Mouse (Mus musculus) limb, embryonic 14.5 days (tissue): ENCODE data around the gene Tnfrsf21. TPM values are rescaled to one million over a fixed set of nuclear protein-coding genes. Genes with fewer than 3 reads are reported as not detected.

Experiments used
- ATAC-seq: fragments of 200-750 bp; cut with Nextera tagmentation; 2 replicates; pipeline ENCODE4 v1.8.0; 2017; ENCODE audit warnings: low read depth, moderate number of reproducible peaks, moderate TSS enrichment; ENCODE audit not compliant: low FRiP score
- DNase-seq: peaks from one replicate; pipeline ENCODE4 v3.0.0-alpha.2; 2015; ENCODE audit warnings: low spot score
- H3K27ac ChIP-seq: fragments of 300-500 bp; sonication (generic); replicated peaks from 2 replicates; pipeline ENCODE4 v1.5.1; 2014; ENCODE audit warnings: low read depth, mild to moderate bottlenecking, low read length, moderate library complexity, mixed read lengths
- H3K27me3 ChIP-seq: fragments of 300-500 bp; sonication (generic); 2 replicates; pipeline ENCODE4 v1.6.1; 2014; ENCODE audit warnings: low read length, mixed read lengths; ENCODE audit not compliant: control insufficient read depth, insufficient read depth
- H3K36me3 ChIP-seq: fragments of 300-500 bp; sonication (generic); 2 replicates; pipeline ENCODE4 v1.6.1; 2014; ENCODE audit warnings: mild to moderate bottlenecking, low read length, moderate library complexity, mixed read lengths; ENCODE audit not compliant: control insufficient read depth, insufficient read depth
- H3K4me1 ChIP-seq: fragments of 300-500 bp; sonication (generic); 2 replicates; pipeline ENCODE4 v1.6.1; 2014; ENCODE audit warnings: antibody characterized with exemption, low read length, mixed read lengths; ENCODE audit not compliant: control insufficient read depth, insufficient read depth
- H3K4me2 ChIP-seq: fragments of 300-500 bp; sonication (generic); replicated peaks from 2 replicates; pipeline ENCODE4 v1.6.1; 2014; ENCODE audit warnings: low read depth, mild to moderate bottlenecking, low read length, moderate library complexity; ENCODE audit not compliant: severe bottlenecking
- H3K4me3 ChIP-seq: fragments of 300-500 bp; sonication (generic); replicated peaks from 2 replicates; pipeline ENCODE4 v1.5.1; 2014; ENCODE audit warnings: low read length
- H3K9ac ChIP-seq: fragments of 300-500 bp; sonication (generic); 2 replicates; pipeline ENCODE4 v1.6.1; 2014; ENCODE audit warnings: mild to moderate bottlenecking, low read depth, low read length, moderate library complexity; ENCODE audit not compliant: severe bottlenecking
- H3K9me3 ChIP-seq: fragments of 300-500 bp; sonication (generic); 2 replicates; pipeline ENCODE4 v1.6.1; 2016; ENCODE audit warnings: low read length; ENCODE audit not compliant: control insufficient read depth
- POLR2A ChIP-seq: fragments of 200-500 bp; IDR thresholded peaks from 2 replicates; pipeline ENCODE4 v1.8.0; 2012; ENCODE audit warnings: inconsistent platforms, mild to moderate bottlenecking, moderate library complexity, borderline replicate concordance; ENCODE audit not compliant: insufficient read depth, insufficient read length; ENCODE audit errors: extremely low read depth
- WGBS: fragments of 180-500 bp; shearing (Covaris S2); extraction: QIAGEN DNeasy Blood & Tissue Kit; methylation state at CpG from one replicate; pipeline ENCODE4 v1.1.7; 2014; 5-methylcytosine and 5-hydroxymethylcytosine counted together
- polyA plus RNA-seq, 2 experiments: library from polyadenylated mRNA; depleted of rRNA in 1 of 2; stranded (reverse) in 1 of 2; unstranded in 1 of 2; fragments of >200 nt; fragmentation: Nextera tagmentation in 1 of 2; extraction: Ambion mirVana in 1 of 2; gene quantifications; 2 replicates each; pipeline versions ENCODE4 v1.2.1 to v1.2.3; 2012 to 2014

Tnfrsf21 gene
- polyA plus RNA-seq, 2 experiments: 24.5 to 25.0 TPM

- Histone ChIP-seq H3K36me3 (no peaks in the 10 kb centered on the region), H3K4me3 (no peak overlapping the region), H3K27ac (no peak overlapping the region), H3K9ac (no peak overlapping the region), H3K9me3 (no peaks in the 10 kb centered on the region), H3K27me3 (no peaks in the 10 kb centered on the region), H3K4me2 (no peak overlapping the region), H3K4me1 (no peaks in the 10 kb centered on the region)
- no peak for DNase-seq
- 88% methylated on average over 5 of the region's 5 CpGs for WGBS
- no peak for TF ChIP-seq POLR2A
- ATAC-seq: no peak
Observed at GRCm38 (mm10) chr17:43107338-43107737, 91.0 kb downstream of the Tnfrsf21 start.

GRCm38 (mm10) chr17:43109501-43109900 lies 93.1 kb downstream of the Tnfrsf21 start:
- 70% methylated on average over 4 of the region's 4 CpGs for WGBS
- ATAC-seq: no peak
- no peak for TF ChIP-seq POLR2A

GRCm38 (mm10) chr17:43110168-43110885 lies 94.0 kb downstream of the Tnfrsf21 start:
- no peaks in the 10 kb centered on the region for H3K36me3 ChIP-seq
- H3K27me3 ChIP-seq: no peaks in the 10 kb centered on the region
- TF ChIP-seq POLR2A: no peak
- no peak overlapping the region for H3K27ac ChIP-seq
- no peak overlapping the region for H3K4me2 ChIP-seq
- H3K9me3 ChIP-seq: no peaks in the 10 kb centered on the region
- WGBS: 64% methylated on average over 9 of the region's 9 CpGs
- DNase-seq (no peak), ATAC-seq (no peak)
- H3K9ac ChIP-seq: no peak overlapping the region
- H3K4me3 ChIP-seq: no peak overlapping the region
- H3K4me1 ChIP-seq: no peaks in the 10 kb centered on the region

More at GRCm38 (mm10) chr17:43109501-43109900, 93.1 kb downstream of the Tnfrsf21 start:
- Histone ChIP-seq H3K4me2 (no peak overlapping the region), H3K9ac (no peak overlapping the region), H3K27me3 (no peaks in the 10 kb centered on the region), H3K4me3 (no peak overlapping the region), H3K9me3 (no peaks in the 10 kb centered on the region), H3K27ac (no peak overlapping the region), H3K4me1 (no peaks in the 10 kb centered on the region), H3K36me3 (no peaks in the 10 kb centered on the region)
- no peak for DNase-seq

GRCm38 (mm10) chr17:43113391-43113984 lies 97.1 kb downstream of the Tnfrsf21 start:
- H3K36me3 ChIP-seq: no peaks in the 10 kb centered on the region
- H3K9ac ChIP-seq: no peak overlapping the region
- H3K4me2 ChIP-seq: no peak overlapping the region
- no peaks in the 10 kb centered on the region for H3K27me3 ChIP-seq
- H3K4me1 ChIP-seq: peaks cover 5% of the 10 kb centered on the region; the same call in 1 of the 2 replicates
- H3K9me3 ChIP-seq: no peaks in the 10 kb centered on the region
- ATAC-seq (no peak), DNase-seq (no peak)
- no peak for TF ChIP-seq POLR2A
- WGBS: 74% methylated on average over 9 of the region's 9 CpGs
- no peak overlapping the region for H3K27ac ChIP-seq
- no peak overlapping the region for H3K4me3 ChIP-seq

- Histone ChIP-seq H3K27ac (no peak overlapping the region), H3K4me3 (no peak overlapping the region), H3K4me1 (peaks cover 5% of the 10 kb centered on the region; the same call in 1 of the 2 replicates), H3K4me2 (no peak overlapping the region), H3K27me3 (no peaks in the 10 kb centered on the region), H3K9me3 (no peaks in the 10 kb centered on the region), H3K36me3 (no peaks in the 10 kb centered on the region), H3K9ac (no peak overlapping the region)
- ATAC-seq (no peak), DNase-seq (no peak)
- no peak for TF ChIP-seq POLR2A
- 63% methylated on average over 8 of the region's 8 CpGs for WGBS
Observed at GRCm38 (mm10) chr17:43114086-43114581, 97.8 kb downstream of the Tnfrsf21 start.
